Mouse (Mus musculus) liver, embryonic 14.5 days (tissue): ENCODE measurements around the gene Tmem164.

Experiments
- CTCF ChIP-seq: IDR thresholded peaks from 2 replicates; pipeline ENCODE4 v1.5.1; 2016; ENCODE audit warnings: antibody characterized with exemption, low read depth, control low read depth
- EP300 ChIP-seq: IDR thresholded peaks from 2 replicates; pipeline ENCODE4 v1.6.1; 2016; ENCODE audit warnings: antibody characterized with exemption, low read depth

GRCm38 (mm10) chrX:142828184-142828908, 147.1 kb downstream of the Tmem164 start:
- TF ChIP-seq CTCF (no peak), EP300 (no peak)
